Mouse (Mus musculus): ENCODE data around the gene Nme1.
A peak's percentile ranks its signal among the peaks of the same experiment; 100 is the strongest.
"Not testable (repeated sequence)": the region's sequence is repeated elsewhere in the genome, so short reads cannot be mapped to it uniquely, and the experiment has no call there.

The Nme1 gene

DNA sequence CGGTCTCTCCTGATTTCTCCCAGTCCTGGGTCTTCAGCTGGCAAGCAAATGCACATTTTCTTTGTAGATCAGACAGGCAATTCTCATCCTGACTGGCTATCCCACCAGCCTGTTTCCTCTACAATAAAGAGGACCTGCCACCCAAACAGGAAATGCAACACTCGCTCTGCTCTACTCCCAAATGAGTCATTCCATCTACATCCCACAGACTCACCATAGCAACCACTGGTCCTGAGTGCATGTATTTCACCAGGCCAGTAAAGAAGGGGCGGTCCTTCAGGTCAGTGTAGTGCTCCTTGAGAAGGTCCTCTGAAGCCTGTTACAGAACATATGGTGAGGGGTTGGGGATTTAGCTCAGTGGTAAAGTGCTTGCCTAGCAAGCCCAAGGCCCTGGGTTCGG lies 5.3 kb downstream of the Nme1 start:
- no peak for DNase-seq (ENCODE audit: low spot score)

DNA sequence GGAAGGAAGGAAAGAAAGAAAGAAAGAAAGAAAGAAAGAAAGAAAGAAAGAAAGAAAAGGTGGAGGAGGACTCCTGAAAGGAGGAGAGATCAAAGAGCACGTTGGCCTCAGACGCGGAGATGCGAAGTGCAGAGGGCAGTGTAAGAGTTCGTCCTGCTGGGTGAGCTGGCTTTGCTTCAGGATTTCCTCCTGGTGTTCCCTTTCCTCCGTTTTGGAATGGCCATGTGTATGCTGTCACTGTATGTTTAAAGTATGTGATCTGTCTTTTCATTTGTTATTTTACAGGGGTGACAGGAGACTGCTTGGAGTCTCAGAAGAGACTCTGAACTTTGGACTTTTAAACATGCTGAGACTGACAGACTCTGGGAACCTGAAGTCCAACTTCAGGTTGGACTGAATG lies 6.8 kb downstream of the Nme1 start:
- DNase-seq (ENCODE audit: low spot score), result no peak

DNA sequence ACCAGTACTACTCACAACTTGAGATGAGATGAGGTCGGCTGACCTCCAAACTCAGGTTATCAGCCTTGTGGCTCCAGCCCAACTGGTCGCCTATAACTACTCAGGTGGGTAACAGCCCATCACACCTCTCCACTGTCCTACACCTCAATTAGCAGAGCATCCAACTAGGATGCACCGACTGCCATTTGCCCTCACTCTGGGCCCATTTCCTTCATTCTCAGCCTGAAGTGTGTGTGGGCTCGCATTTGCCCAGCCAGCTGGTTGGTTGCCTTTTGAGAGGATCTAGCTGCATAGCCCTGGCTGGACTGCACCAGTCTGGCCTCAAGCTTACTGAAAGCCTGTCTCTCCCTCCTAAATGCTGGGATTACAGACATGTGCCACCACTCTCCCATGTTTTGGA lies 10.6 kb downstream of the Nme1 start:
- no peak for DNase-seq (ENCODE audit: low spot score)

DNA sequence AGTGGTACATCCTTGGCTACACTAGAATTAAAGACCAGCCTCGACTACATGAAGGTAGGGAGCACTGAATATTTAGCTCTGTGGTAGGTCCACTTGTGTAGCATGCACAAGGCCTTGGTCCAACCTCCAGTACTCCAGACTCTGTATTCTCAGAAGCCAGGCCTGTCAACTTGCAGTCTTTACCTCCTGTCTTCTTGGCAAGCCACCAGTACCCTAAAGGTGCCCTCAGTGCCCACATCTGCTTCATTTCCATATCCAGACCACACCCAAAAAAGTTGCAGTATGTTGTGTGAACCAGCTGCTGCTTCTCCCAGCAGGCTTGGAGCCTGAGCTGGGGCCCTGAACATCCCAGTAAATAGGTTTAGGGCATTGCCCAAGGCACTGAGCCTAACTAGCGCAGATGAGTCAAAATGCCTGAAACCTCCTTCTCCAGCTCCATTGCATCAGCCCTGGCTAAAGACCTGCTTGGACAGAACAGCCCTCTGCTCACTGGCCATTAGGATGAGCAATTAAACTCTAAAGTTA lies 11.2 kb downstream of the Nme1 start:
- no peak for DNase-seq (ENCODE audit: low spot score)

DNA sequence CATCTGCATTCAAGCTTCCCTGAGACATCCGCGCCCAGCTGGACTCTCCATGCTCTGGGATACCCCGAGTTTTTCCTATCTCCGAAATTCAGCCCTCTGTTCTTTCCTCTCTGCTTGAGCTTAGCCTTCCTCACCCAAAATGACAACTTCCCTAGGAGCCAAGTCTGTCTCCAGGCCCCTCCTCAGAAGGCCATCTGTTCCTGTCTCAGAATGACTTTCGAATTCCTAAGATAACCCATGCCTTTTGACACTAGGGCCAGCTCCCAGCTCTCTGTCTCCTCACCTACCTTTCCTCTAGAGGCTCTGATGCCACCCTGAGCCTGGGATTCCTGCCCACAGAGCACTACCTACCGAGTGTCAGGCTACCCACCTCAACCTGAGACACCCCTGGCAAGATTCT lies 12.2 kb downstream of the Nme1 start, which contains the start of gene Nme2:
TSS of gene Nme2 (minus strand) at position 101 of the 400 bp plus-strand sequence.
- DNase-seq (ENCODE audit: low spot score), result no peak

DNA sequence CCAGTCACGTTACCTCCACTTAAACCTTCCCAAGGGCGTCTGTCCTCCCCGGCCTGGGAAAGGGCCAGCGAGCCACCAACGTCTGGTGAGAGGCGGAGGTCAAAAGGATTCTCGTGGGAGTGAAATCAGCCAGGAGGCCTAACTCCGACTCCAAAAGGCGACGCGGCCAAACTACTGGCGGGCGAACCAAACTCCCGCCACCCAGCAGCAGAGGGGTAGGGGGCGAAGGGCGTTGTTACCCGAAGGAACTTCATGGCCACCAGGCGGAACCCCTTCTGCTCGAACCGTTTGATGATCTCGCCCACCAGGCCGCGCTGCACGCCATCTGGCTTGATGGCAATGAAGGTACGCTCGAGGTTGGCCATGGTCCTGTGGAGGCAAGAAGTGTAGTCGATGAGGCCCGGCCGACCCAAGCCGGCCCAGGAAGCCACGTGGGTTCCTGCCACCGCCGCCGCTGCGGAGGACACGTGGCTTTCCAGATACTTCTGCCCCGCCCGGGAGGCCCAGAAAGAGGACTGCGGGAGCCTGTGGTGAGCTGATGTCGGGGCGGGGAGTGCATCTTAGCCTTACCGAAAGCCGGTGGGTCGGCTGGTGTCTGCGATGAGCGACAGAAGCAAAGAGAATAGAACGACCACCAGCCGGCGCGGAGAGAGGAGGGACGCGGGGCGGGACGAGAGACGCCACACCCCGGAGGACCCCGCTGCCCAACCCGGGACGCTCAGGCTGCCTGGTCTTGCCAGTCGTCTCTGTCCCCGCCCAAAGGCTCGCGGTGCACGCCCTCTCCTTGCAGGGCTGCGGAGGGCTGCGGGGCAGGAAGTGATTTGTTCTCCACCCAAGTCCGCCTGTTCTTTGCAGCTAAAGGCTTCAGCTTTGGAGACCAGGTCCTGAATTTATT lies 12.8 kb downstream of the Nme1 start:
- DNase-seq (ENCODE audit: low spot score), result peak; percentile 66

DNA sequence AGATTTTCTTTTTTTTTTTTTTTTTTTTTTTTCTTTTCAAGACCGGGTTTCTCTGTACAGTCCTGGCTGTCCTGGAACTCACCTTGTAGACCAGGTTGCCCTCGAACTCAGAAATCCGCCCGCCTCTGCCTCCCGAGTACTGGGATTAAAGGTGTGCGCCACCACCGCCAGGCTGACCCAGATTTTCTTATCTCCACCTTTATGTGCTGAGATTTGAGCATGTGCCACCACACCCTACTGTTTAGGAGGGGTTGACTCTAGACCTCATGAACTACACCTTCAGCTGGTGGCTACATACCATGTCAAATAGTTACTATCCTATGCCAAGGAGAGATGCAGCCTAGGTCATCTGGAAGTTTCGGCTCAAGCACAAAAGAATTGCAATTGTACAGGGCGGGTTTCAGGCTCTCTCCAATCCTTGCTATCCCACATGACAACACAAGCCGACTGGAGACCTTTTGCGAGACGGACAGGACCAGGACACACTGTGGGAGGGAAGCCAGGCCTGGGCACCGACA lies 13.5 kb downstream of the Nme1 start:
- DNase-seq (ENCODE audit: low spot score), result no peak

DNA sequence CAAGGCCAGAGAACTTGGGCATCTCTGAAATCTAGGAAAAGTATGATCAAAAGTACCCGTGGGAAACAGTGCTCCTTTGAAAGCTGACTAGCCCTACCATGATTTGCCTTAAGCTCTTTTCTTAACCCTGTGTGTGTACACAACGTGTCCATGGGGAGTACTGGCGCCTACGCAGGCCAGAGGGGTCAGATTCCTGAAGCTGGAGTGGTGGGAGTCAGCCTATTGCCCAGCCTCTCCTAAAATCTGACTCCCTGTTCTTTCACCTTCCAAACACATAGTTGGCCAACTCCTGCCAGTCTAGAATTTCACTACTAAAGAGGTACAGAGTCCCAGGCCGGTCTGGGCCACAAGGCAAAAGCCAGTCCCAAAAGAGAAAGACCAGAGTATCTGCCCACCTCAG lies 15.9 kb downstream of the Nme1 start:
- DNase-seq (ENCODE audit: low spot score), result no peak

DNA sequence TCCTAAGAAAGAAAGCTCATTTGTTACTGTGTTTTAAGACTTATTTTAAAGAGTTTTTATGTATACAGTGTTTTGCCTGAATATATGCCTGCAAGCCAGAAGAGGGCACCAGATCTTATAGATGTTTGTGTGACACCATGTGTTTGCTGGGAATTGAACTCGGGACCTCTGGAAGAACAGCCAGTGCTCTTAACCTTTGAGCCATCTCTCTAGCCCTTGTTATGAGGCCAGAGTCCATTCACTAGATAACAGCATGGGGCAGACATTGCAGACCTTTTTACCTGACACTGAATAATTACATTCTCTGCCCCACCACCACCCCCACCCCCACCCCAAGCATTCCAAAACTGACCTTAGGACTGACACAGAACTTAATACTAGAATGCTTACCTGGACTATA lies 18.3 kb downstream of the Nme1 start:
- no peak for DNase-seq (ENCODE audit: low spot score)

DNA sequence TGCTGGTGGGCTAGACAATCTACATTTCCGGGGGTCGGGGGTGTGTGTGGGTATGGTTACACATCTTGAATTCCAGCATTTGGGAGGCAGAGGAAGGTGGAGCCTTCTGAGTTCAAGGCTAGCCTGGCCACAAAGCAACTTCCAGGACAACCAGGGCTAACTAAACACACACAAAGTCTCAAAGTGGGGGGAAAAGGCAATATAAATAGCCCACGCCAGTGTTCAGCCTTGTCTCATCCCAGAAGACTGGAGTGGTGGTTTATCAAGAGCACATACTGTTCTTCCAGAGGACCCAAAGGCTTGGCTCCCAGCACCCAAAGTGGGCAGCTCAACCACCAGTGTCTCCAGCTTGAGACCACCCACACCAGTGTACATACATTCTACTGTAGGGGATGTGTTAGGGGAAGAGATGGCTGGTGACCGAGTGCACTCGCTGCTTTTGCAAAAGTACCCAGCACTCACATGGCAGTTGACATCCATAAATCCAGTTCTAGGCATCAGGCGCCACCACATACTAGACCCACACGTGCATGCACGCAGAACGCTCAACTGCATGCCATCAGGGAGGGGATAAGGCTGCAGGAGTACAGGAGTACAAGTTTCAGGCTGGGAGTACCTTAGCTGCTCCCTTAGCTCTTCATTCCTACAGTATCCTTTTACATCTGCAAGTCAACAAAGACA lies 19.3 kb downstream of the Nme1 start:
- DNase-seq (ENCODE audit: low spot score), result no peak

DNA sequence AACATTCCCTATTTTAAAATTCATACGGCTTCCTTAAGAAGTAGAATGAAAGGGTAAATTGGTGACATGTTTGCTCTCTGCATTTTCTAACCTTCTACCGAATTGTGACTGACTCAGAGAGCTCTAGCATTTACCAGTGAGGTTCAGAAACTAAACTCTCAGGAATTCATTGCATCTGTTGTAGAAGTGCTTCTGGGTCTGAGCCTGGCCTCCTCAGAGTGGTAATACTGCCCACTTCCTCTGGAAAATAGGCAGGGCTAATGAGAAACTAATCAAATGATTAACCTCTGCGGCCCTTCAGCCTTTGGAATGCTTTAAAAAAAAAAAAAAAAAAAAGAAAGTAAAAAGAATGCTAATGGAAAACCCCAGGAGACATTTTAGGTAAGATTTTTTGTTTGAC lies 23.3 kb downstream of the Nme1 start:
- DNase-seq (ENCODE audit: low spot score), result no peak

DNA sequence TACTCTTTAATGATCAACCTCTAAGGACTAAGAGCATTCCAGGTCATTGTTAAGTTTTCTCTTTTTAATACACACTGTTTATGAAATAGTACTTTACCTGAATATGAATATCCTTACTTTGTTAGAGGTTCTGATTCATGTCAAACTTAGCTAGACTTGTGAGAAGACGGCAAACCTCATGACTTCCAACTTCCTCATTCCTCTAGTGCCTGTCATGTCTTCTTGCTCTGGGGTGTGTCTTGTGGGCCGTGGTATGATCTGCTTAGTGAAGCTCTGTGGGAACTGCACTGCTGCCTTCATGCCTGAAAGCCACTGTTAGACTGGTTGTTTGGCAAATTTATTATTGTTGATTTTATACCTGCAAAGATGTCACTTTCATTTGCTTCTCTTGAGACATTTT lies 27.4 kb downstream of the Nme1 start:
- DNase-seq (ENCODE audit: low spot score), result no peak

DNA sequence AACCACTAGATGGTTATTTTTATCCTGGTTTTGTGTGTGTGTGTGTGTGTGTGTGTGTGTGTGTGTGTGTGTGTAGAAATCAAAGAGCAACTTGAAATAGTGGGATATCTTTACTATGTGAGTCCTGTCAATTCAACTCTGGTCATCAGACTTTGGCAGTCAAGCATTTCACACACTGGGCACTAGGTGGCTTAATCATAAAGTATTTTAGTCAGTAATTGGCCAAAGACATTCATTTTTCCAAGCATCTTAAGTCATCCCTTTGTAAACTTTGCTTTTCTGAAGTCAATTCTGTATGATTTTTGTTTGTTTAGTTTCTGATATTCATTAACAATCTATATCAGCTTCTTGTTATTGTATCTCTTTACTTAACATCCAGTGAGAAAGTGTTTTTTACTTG lies 39.2 kb downstream of the Nme1 start:
- DNase-seq (ENCODE audit: low spot score), result no peak

DNA sequence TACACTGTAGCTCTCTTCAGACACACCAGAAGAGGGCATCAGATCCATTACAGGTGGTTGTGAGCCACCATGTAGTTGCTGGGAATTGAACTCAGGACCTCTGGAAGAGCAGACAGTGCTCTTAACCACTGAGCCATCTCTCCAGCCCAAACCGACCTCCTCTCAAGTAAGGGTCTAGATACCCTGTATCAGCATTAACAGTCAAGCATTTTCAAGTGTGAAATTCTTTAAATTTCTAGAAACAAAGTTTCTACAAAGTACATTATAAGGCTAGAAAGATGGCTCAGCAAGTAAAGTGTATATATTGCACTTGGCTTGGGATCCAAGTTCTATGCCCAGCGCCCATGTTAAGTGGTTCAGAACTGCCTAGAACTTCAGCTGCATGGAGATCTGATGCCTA lies 53.3 kb downstream of the Nme1 start:
- not testable (repeated sequence) for DNase-seq (ENCODE audit: low spot score)

DNA sequence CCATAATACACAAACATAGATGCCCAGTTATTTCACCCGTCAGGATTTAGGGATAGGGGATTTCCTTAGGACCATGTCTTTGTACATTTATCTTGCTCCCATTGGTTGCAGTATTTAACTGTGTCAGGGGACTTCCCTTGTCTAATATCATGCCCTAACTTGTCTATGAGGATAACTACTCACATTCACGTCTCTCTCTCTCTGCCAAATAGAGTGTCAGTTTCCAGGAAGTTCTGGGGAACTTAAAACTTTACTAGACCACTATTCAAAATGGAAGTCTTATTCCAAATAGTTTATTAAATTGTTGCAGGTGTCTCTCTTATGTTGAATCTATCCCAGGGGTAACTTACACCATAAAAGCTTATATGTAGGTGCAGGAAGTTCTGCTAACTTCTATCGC lies 56.7 kb downstream of the Nme1 start:
- DNase-seq (ENCODE audit: low spot score), result no peak

DNA sequence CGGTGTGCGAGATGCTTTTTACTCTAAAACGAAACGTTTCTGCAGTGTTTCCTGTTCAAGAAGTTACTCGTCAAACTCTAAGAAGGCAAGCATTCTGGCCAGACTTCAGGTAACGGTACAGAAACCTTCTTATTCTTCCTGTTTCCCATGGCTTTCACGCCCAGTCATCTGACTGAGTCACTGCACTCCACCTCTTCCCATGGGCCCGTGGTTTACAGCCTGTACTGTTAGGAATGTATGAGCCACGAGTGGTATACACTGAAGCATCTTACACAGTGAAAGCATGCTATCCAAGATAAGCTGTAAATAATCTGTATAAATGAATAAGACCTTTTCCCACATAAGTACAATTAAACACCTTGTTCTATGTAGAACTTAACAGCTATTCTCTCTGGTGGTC lies 59.5 kb downstream of the Nme1 start:
- no peak for DNase-seq (ENCODE audit: low spot score)

DNA sequence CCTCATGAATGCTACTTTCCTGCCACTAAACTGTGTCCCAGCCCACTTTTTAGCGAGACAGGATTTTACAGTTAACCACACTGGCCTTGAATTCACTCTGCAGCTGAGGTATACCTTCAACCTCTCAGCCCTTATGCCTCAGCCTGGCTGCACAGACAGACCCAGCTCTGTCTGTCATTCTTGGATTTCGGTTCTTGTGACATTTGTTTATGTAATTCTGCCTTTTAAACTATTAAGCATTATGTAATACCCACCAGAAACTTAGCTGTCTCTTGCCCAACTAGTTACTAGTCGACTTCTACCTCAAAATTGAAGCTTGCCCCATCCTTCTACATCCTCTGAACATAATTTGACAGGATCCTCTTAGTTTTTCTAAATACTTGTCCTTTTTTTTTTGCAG lies 60.5 kb downstream of the Nme1 start:
- DNase-seq (ENCODE audit: low spot score), result no peak

Data from layer of hippocampus, adult 9-10 months (tissue).